Mouse (Mus musculus) liver, embryonic 16.5 days (tissue): ENCODE data around the gene Gm44596. TPM values are rescaled to one million over a fixed set of nuclear protein-coding genes. Genes with fewer than 3 reads are reported as not detected.

Experiments
- ATAC-seq: fragments of 200-750 bp; cut with Nextera tagmentation; 2 replicates; pipeline ENCODE4 v1.8.0; 2017; ENCODE audit warnings: low read depth, mild to moderate bottlenecking, moderate number of reproducible peaks, moderate library complexity
- H3K27ac ChIP-seq: fragments of 300-500 bp; sonication (generic); 2 replicates; pipeline ENCODE4 v1.5.1; 2014; ENCODE audit warnings: mild to moderate bottlenecking, low read length
- H3K27me3 ChIP-seq: fragments of 300-500 bp; sonication (generic); 2 replicates; pipeline ENCODE4 v1.6.1; 2014; ENCODE audit warnings: low read depth, low read length, mixed read lengths; ENCODE audit not compliant: control insufficient read depth, insufficient read depth
- H3K36me3 ChIP-seq: fragments of 300-500 bp; sonication (generic); 2 replicates; pipeline ENCODE4 v1.6.1; 2014; ENCODE audit warnings: mild to moderate bottlenecking; ENCODE audit not compliant: control insufficient read depth, insufficient read depth
- H3K4me1 ChIP-seq: fragments of 300-500 bp; sonication (generic); 2 replicates; pipeline ENCODE4 v1.6.1; 2014; ENCODE audit warnings: low read depth, low read length, mixed read lengths; ENCODE audit not compliant: control insufficient read depth
- H3K4me2 ChIP-seq: fragments of 300-500 bp; sonication (generic); 2 replicates; pipeline ENCODE4 v1.6.1; 2014; ENCODE audit warnings: low read depth, low read length, mixed read lengths
- H3K4me3 ChIP-seq: fragments of 300-500 bp; sonication (generic); 2 replicates; pipeline ENCODE4 v1.5.1; 2014; ENCODE audit warnings: low read depth, mild to moderate bottlenecking, low read length
- H3K9ac ChIP-seq: fragments of 300-500 bp; sonication (generic); 2 replicates; pipeline ENCODE4 v1.6.1; 2014; ENCODE audit warnings: low read depth, low read length
- H3K9me3 ChIP-seq: fragments of 300-500 bp; sonication (generic); replicated peaks from 2 replicates; pipeline ENCODE4 v1.6.1; 2016; ENCODE audit warnings: low read length; ENCODE audit not compliant: control insufficient read depth
- WGBS: fragments of 180-500 bp; shearing (Covaris S2); extraction: QIAGEN DNeasy Blood & Tissue Kit; methylation state at CpG from one replicate; pipeline ENCODE4 v1.1.7; 2014; ENCODE audit not compliant: insufficient replicate concordance; 5-methylcytosine and 5-hydroxymethylcytosine counted together
- polyA plus RNA-seq: library from polyadenylated mRNA; unstranded; fragments of >200 nt; fragmentation: Nextera tagmentation; extraction: Ambion mirVana; gene quantifications from 2 replicates; pipeline ENCODE4 v1.2.1, GENCODE M21; 2015

Gm44596 gene
- polyA plus RNA-seq, 1 experiment from 2014 or later: not detected

GRCm38 (mm10) chr6:128397574-128398261 is 22.4 kb downstream of the Gm44596 start:
- 51% methylated on average over 7 of the region's 7 CpGs for WGBS

GRCm38 (mm10) chr6:128398996-128399395 is 23.7 kb downstream of the Gm44596 start, which contains the start of gene Nrip2:
Nrip2 (plus strand) TSS chr6:128399296.
- Histone ChIP-seq H3K36me3 (no peaks in the 10 kb centered on the region), H3K4me2 (peak within 1 kb of the TSS; percentile 30), H3K9me3 (no peaks in the 10 kb centered on the region), H3K27ac (peak within 1 kb of the TSS; percentile 66), H3K9ac (no peak within 1 kb of the TSS; the same call in 1 of the 2 replicates), H3K4me3 (peak within 1 kb of the TSS; percentile 26; the same call in 1 of the 2 replicates), H3K4me1 (no peaks in the 10 kb centered on the region), H3K27me3 (no peaks in the 10 kb centered on the region)
- ATAC-seq: no peak
- WGBS: 60% methylated on average over 3 of the region's 3 CpGs

More at GRCm38 (mm10) chr6:128397574-128398261, 22.4 kb downstream of the Gm44596 start:
- Histone ChIP-seq H3K27ac (peak overlapping the region; percentile 66), H3K4me1 (no peaks in the 10 kb centered on the region), H3K27me3 (no peaks in the 10 kb centered on the region), H3K36me3 (no peaks in the 10 kb centered on the region), H3K9ac (no peak overlapping the region), H3K4me3 (no peak overlapping the region), H3K4me2 (0 out of 2 replicates have a peak overlapping the region, but pooled peaks have one; percentile 9), H3K9me3 (no peaks in the 10 kb centered on the region)
- peak; percentile 79 for ATAC-seq

- ATAC-seq: peak; percentile 11; the same call in 1 of the 2 replicates
- Histone ChIP-seq H3K4me1 (no peaks in the 10 kb centered on the region), H3K9me3 (no peaks in the 10 kb centered on the region), H3K36me3 (no peaks in the 10 kb centered on the region), H3K27ac (no peak overlapping the region), H3K27me3 (no peaks in the 10 kb centered on the region), H3K4me2 (peak overlapping the region; percentile 30), H3K4me3 (peak overlapping the region; percentile 26; the same call in 1 of the 2 replicates), H3K9ac (no peak overlapping the region; the same call in 1 of the 2 replicates)
- WGBS: 54% methylated on average over 21 of the region's 21 CpGs
Observed at GRCm38 (mm10) chr6:128399421-128400185, 24.3 kb downstream of the Gm44596 start.

- Histone ChIP-seq H3K4me3 (no peak overlapping the region), H3K4me2 (no peak overlapping the region), H3K36me3 (peaks cover 9% of the 10 kb centered on the region), H3K27ac (no peak overlapping the region), H3K9me3 (no peaks in the 10 kb centered on the region), H3K27me3 (no peaks in the 10 kb centered on the region), H3K4me1 (no peaks in the 10 kb centered on the region), H3K9ac (no peak overlapping the region)
- WGBS: 58% methylated on average over 5 of the region's 5 CpGs
- no peak for ATAC-seq
Observed at GRCm38 (mm10) chr6:128404708-128405107, 29.4 kb downstream of the Gm44596 start.

- Histone ChIP-seq H3K4me3 (no peak overlapping the region), H3K27me3 (no peaks in the 10 kb centered on the region), H3K27ac (no peak overlapping the region), H3K36me3 (peaks cover 13% of the 10 kb centered on the region), H3K4me2 (no peak overlapping the region), H3K9ac (no peak overlapping the region), H3K4me1 (no peaks in the 10 kb centered on the region), H3K9me3 (no peaks in the 10 kb centered on the region)
- no peak for ATAC-seq
- WGBS: 71% methylated on average over 7 of the region's 7 CpGs
Observed at GRCm38 (mm10) chr6:128408544-128409125, 33.3 kb downstream of the Gm44596 start.

- no peak overlapping the region for H3K27ac ChIP-seq
- no peaks in the 10 kb centered on the region for H3K4me1 ChIP-seq
- no peak overlapping the region for H3K9ac ChIP-seq
- 86% methylated on average over 13 of the region's 13 CpGs for WGBS
- H3K4me3 ChIP-seq: no peak overlapping the region
- ATAC-seq: 0 out of 2 replicates have a peak, but pooled peaks have one; percentile 10
- peaks cover 13% of the 10 kb centered on the region for H3K36me3 ChIP-seq
- no peaks in the 10 kb centered on the region for H3K9me3 ChIP-seq
- H3K27me3 ChIP-seq: no peaks in the 10 kb centered on the region
- H3K4me2 ChIP-seq: no peak overlapping the region
Observed at GRCm38 (mm10) chr6:128410305-128410704, 35.0 kb downstream of the Gm44596 start.

- 6% methylated on average over 3 of the region's 3 CpGs for WGBS
Observed at GRCm38 (mm10) chr6:128411115-128411514, 35.8 kb downstream of the Gm44596 start.

GRCm38 (mm10) chr6:128416169-128416568 is 40.9 kb downstream of the Gm44596 start:
- H3K9me3 ChIP-seq: no peaks in the 10 kb centered on the region
- peaks cover 5% of the 10 kb centered on the region for H3K36me3 ChIP-seq
- no peak overlapping the region for H3K4me2 ChIP-seq
- no peaks in the 10 kb centered on the region; the same call in 1 of the 2 replicates for H3K4me1 ChIP-seq
- H3K27ac ChIP-seq: no peak overlapping the region
- WGBS: 69% methylated on average over 5 of the region's 5 CpGs
- H3K27me3 ChIP-seq: no peaks in the 10 kb centered on the region
- H3K9ac ChIP-seq: no peak overlapping the region
- H3K4me3 ChIP-seq: no peak overlapping the region
- no peak for ATAC-seq

More at GRCm38 (mm10) chr6:128411115-128411514, 35.8 kb downstream of the Gm44596 start:
- Histone ChIP-seq H3K27ac (no peak overlapping the region), H3K4me1 (no peaks in the 10 kb centered on the region), H3K4me2 (no peak overlapping the region), H3K9ac (no peak overlapping the region), H3K36me3 (peaks cover 13% of the 10 kb centered on the region), H3K9me3 (no peaks in the 10 kb centered on the region), H3K4me3 (no peak overlapping the region), H3K27me3 (no peaks in the 10 kb centered on the region)
- peak; percentile 16; the same call in 1 of the 2 replicates for ATAC-seq
